Mouse (Mus musculus): Measurements from ENCODE around the gene Pik3r5. TPM values are rescaled to one million over a fixed set of nuclear protein-coding genes. Genes with fewer than 3 reads are reported as not detected.

Pik3r5 gene
- total and polyA plus RNA-seq, 2 experiments from 2014 or later, result 0.54 to 1.8 TPM

DNA sequence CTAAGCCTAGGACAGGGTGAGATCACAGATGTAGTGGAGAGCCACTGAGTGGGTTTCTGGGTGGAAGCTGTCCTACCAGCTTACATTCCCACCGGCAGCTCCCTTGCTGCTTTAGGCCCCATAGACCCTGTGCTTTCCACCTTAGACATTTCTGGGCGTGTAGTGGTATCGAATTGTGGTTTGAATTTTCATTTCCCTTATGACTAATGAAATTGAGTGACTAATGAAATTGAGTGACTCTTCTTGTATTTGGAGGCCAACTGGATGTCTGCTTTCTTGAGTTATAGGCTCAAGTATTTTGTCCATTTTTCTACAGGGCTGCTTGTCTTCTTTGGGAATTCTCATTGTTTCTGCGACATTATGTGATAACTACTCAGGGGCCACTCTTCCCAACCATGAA lies 14.6 kb downstream of the Pik3r5 start:
- no peak for DNase-seq
- no peak overlapping the region for H3K27ac ChIP-seq (ENCODE audit: low read depth, low read length)
- H3K4me1 ChIP-seq (ENCODE audit: insufficient read depth), result no peaks in the 10 kb centered on the region
- ATAC-seq, result no peak
- no peak overlapping the region for H3K9ac ChIP-seq
- no peak for TF ChIP-seq CTCF (IDR thresholded peaks at IDR 0.05; ENCODE audit: low read depth)
- 94% methylated on average over 4 of the region's 4 CpGs for WGBS
- no peaks in the 10 kb centered on the region for H3K9me3 ChIP-seq (ENCODE audit: low read length)
- H3K4me3 ChIP-seq (ENCODE audit: low read depth, low read length), result no peak overlapping the region
- no peaks in the 10 kb centered on the region for H3K27me3 ChIP-seq (ENCODE audit: insufficient read depth, low read length)
- H3K4me2 ChIP-seq (ENCODE audit: low read depth), result no peak overlapping the region
- H3K36me3 ChIP-seq (ENCODE audit: insufficient read depth), result no peaks in the 10 kb centered on the region

DNA sequence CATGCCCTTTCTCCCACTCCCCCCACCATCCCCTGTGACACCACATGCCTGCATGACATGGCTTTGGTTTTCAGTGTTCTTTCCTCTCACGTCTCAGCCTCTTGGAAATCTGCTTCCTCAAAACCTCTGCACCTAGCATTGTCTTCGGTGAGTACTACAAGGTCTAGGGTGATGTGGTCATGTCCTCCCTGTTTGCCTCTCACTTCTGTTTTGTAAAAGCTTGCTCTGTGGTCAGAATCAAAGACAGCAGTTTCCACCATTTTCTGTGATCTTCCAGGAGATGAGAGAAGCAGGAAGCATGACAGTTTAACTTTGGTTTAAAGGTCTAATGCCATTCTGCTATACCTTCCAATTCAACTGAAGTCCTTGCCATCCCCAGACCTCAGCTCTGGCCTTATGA lies 15.3 kb downstream of the Pik3r5 start:
- DNase-seq, result no peak
- WGBS, result 95% methylated on average over 2 of the region's 2 CpGs

DNA sequence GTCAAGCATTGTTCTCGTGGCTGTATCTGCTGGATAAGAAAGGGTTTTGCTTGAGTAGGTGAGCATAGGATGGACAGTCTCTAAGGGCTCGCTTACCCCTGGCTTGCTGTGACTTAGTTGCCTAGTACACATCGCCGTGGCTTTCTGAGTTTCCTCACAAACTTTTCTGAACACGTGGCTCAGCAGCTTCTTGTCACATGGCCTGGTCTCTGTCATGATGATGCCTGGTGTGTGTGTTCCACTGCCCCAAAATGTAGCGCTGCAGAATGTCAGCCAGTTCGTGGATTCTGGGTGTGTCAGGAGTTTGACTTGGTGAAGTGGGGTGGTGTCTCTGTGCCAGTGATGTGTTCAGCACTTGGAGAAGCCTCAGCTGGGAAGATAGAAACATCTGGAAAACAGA lies 16.4 kb downstream of the Pik3r5 start:
- ATAC-seq, result no peak
- Histone ChIP-seq H3K27ac (ENCODE audit: low read depth, low read length) (no peak overlapping the region), H3K36me3 (ENCODE audit: insufficient read depth) (no peaks in the 10 kb centered on the region), H3K9me3 (ENCODE audit: low read length) (no peaks in the 10 kb centered on the region), H3K4me1 (ENCODE audit: insufficient read depth) (no peaks in the 10 kb centered on the region), H3K27me3 (ENCODE audit: insufficient read depth, low read length) (no peaks in the 10 kb centered on the region), H3K9ac (no peak overlapping the region), H3K4me3 (ENCODE audit: low read depth, low read length) (no peak overlapping the region), H3K4me2 (ENCODE audit: low read depth) (no peak overlapping the region)
- TF ChIP-seq CTCF (IDR thresholded peaks at IDR 0.05; ENCODE audit: low read depth), result no peak
- no peak for DNase-seq
- 83% methylated on average over 7 of the region's 7 CpGs for WGBS

More for the DNA sequence above, 15.3 kb downstream of the Pik3r5 start:
- Histone ChIP-seq H3K27me3 (ENCODE audit: insufficient read depth, low read length) (no peaks in the 10 kb centered on the region), H3K4me2 (ENCODE audit: low read depth) (no peak overlapping the region), H3K4me1 (ENCODE audit: insufficient read depth) (no peaks in the 10 kb centered on the region), H3K4me3 (ENCODE audit: low read depth, low read length) (no peak overlapping the region), H3K9me3 (ENCODE audit: low read length) (no peaks in the 10 kb centered on the region), H3K36me3 (ENCODE audit: insufficient read depth) (no peaks in the 10 kb centered on the region), H3K9ac (no peak overlapping the region), H3K27ac (ENCODE audit: low read depth, low read length) (no peak overlapping the region)
- TF ChIP-seq CTCF (IDR thresholded peaks at IDR 0.05; ENCODE audit: low read depth), result no peak
- no peak for ATAC-seq

DNA sequence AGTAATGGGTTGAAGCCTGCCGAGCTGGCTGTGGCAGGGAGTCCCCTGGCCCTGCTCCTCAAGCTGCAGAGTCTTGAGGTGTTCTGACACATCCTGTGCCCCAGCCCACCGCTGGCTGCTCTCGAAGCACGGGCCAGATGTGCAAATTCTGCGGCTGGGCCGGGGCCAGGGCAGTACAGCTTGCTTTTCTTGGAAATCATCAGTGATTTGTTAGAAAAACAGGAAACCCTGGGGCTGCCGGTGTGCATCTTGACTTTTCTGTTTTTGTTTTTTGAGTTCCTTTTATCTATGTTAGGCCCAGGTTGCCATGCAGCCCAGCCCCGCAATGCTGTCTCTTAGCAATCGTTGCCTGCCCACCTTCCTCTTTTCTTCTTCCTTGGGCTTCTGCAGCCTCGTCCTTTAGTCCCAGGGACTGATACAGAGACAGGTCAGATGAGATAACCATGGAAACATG lies 19.4 kb downstream of the Pik3r5 start:
- TF ChIP-seq CTCF (IDR thresholded peaks at IDR 0.05; ENCODE audit: low read depth), result no peak
- DNase-seq, result no peak
- Histone ChIP-seq H3K27ac (ENCODE audit: low read depth, low read length) (no peak overlapping the region), H3K4me1 (ENCODE audit: insufficient read depth) (no peaks in the 10 kb centered on the region), H3K4me3 (ENCODE audit: low read depth, low read length) (no peak overlapping the region), H3K4me2 (ENCODE audit: low read depth) (no peak overlapping the region), H3K9me3 (ENCODE audit: low read length) (no peaks in the 10 kb centered on the region), H3K36me3 (ENCODE audit: insufficient read depth) (no peaks in the 10 kb centered on the region), H3K9ac (no peak overlapping the region), H3K27me3 (ENCODE audit: insufficient read depth, low read length) (no peaks in the 10 kb centered on the region)
- no peak for ATAC-seq
- WGBS, result 75% methylated on average over 10 of the region's 10 CpGs

DNA sequence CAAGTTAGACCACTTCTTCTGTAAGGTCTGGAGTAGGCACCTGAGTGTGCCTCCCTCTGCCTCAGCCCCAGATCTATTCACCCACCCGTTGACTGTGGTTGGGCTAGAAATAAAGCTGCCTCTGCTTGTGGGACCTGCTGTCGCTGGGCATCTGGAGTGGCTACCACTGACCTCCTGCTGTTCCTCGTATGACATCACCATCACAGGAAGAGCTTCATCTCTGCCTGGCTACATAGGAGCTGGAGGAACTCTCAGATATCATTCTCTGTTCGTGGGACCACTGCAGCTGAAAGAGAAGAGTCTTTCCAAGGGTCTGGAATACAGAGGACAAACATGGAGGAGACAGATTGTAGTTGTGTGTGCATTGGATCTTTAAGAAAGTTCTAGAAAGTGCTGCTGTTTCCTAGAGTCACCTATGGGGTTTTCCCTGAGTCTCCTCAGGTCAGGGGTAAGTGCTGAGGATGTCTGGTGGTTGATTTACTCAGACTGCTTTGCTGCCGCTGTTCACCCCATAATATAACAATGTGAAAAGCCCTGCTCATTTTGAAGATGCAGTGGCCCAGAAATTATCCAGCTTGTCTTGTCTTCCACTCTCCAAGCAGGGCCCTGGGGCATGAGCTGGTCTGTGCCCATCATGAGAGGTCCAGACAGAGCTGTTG lies 20.0 kb downstream of the Pik3r5 start:
- WGBS, result 66% methylated on average over 5 of the region's 5 CpGs
- Histone ChIP-seq H3K4me1 (ENCODE audit: insufficient read depth) (no peaks in the 10 kb centered on the region), H3K36me3 (ENCODE audit: insufficient read depth) (no peaks in the 10 kb centered on the region), H3K27me3 (ENCODE audit: insufficient read depth, low read length) (no peaks in the 10 kb centered on the region), H3K9me3 (ENCODE audit: low read length) (no peaks in the 10 kb centered on the region), H3K9ac (no peak overlapping the region), H3K27ac (ENCODE audit: low read depth, low read length) (no peak overlapping the region), H3K4me3 (ENCODE audit: low read depth, low read length) (no peak overlapping the region), H3K4me2 (ENCODE audit: low read depth) (no peak overlapping the region)
- no peak for TF ChIP-seq CTCF (IDR thresholded peaks at IDR 0.05; ENCODE audit: low read depth)
- DNase-seq, result no peak
- ATAC-seq, result no peak

DNA sequence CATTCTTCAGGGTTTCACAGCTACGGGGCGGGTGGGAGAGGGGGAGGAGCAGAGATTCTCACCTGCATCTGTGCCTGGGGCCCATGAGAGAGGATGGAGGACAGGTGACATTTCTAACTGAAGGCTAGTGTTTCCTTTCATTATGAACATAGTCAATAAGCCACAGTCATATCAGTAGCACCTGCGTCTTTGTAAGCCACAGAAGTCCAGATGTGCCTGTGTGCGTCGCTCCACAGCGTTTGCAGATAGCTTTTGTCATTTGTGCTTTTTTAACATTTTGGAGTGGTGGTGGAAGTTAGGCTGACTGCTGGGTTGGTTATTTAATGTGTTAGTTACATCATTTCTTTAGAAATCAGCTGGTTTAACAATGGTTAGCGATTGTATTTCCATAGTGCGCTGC lies 20.8 kb downstream of the Pik3r5 start:
- Histone ChIP-seq H3K4me1 (ENCODE audit: insufficient read depth) (no peaks in the 10 kb centered on the region), H3K27me3 (ENCODE audit: insufficient read depth, low read length) (no peaks in the 10 kb centered on the region), H3K9me3 (ENCODE audit: low read length) (no peaks in the 10 kb centered on the region), H3K36me3 (ENCODE audit: insufficient read depth) (no peaks in the 10 kb centered on the region), H3K9ac (no peak overlapping the region), H3K4me3 (ENCODE audit: low read depth, low read length) (no peak overlapping the region), H3K4me2 (ENCODE audit: low read depth) (no peak overlapping the region), H3K27ac (ENCODE audit: low read depth, low read length) (no peak overlapping the region)
- DNase-seq, result no peak
- ATAC-seq, result no peak
- 93% methylated on average over 8 of the region's 8 CpGs for WGBS
- TF ChIP-seq CTCF (IDR thresholded peaks at IDR 0.05; ENCODE audit: low read depth), result no peak

DNA sequence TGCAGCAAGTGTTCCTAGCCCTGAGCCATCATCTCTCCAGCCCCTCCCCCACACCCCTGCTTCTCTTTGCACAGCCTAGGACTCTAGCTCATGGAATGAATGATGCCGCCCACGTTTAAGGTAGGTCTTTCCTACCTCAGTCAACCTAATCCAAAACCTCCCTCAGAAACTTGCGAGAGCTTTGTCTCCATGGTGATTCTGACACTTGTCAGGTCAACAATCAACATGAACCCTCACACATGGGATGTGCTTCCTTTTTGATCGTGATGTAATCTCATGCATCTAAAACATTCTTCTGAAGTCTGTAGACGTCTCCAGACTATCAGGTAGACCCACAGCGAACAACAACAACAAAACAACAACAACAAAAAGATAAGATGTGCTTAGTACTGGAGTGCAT lies 21.4 kb downstream of the Pik3r5 start:
- H3K9ac ChIP-seq, result no peak overlapping the region
- no peak overlapping the region for H3K4me3 ChIP-seq (ENCODE audit: low read depth, low read length)
- TF ChIP-seq CTCF (IDR thresholded peaks at IDR 0.05; ENCODE audit: low read depth), result no peak
- no peaks in the 10 kb centered on the region for H3K36me3 ChIP-seq (ENCODE audit: insufficient read depth)
- DNase-seq, result no peak
- WGBS, result 71% methylated on average over 6 of the region's 6 CpGs
- H3K9me3 ChIP-seq (ENCODE audit: low read length), result no peaks in the 10 kb centered on the region
- no peak overlapping the region for H3K4me2 ChIP-seq (ENCODE audit: low read depth)
- no peak for ATAC-seq
- H3K27ac ChIP-seq (ENCODE audit: low read depth, low read length), result no peak overlapping the region
- H3K4me1 ChIP-seq (ENCODE audit: insufficient read depth), result no peaks in the 10 kb centered on the region
- H3K27me3 ChIP-seq (ENCODE audit: insufficient read depth, low read length), result no peaks in the 10 kb centered on the region
